Mouse (Mus musculus) ovary, postnatal 10 days (tissue): ENCODE data around the gene Lrrfip1.

Experiments used
- DNase-seq: peaks from one replicate; pipeline ENCODE4 v3.0.0; 2022; ENCODE audit warnings: low spot score

The Lrrfip1 gene

DNA sequence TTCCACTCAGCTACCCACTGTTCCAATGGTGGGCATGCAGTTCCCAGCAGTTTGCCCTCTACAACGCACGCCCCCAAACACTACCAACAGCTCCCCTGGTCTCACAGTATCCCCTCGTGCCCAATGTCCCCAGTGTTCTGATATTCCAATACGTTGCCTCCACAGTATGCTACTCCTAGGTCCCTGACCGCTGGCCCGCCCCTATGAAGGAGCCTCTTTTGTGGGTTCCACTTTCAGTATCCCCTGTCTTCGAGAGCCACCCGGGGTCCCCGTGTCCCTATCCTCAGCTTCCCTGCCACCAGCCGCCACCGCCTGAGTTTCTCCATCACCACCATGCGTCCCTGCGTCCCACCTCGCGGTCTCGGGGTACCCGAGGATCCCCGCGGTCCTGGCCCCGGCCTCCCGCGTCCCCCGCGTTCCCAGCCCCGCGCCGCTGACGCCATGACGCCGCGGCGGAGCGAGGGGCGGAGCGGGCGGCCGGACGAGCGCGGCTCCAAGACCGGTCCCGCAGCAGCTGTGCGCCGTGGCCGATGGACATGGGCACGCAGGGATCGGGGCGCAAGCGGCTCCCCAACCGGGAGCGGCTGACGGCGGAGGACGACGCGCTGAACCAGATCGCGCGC, at the start of gene Lrrfip1:
Lrrfip1 (plus strand) TSS at position 470 of the 623 bp plus-strand sequence.
- peak; percentile 54 for DNase-seq

DNA sequence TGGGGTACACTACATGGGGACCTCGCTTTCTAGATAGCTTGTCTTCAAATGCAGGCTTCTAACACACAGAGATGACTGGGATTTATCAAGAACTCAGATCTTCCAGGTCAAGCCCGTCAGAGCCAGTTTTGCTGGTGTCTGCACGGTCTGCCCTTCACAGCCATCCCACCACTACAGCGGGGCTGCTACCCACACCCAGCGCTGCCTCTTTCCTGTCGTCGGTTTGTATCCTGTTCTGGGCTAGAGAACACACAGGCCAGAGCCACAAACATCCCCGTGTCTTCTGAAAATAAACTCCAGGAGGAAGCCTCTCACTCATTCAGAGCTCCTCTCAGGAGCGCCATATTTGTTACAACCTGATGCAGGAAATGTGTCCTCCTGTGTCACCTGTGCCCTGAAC, 49.2 kb upstream of the Lrrfip1 start:
- DNase-seq = no peak

DNA sequence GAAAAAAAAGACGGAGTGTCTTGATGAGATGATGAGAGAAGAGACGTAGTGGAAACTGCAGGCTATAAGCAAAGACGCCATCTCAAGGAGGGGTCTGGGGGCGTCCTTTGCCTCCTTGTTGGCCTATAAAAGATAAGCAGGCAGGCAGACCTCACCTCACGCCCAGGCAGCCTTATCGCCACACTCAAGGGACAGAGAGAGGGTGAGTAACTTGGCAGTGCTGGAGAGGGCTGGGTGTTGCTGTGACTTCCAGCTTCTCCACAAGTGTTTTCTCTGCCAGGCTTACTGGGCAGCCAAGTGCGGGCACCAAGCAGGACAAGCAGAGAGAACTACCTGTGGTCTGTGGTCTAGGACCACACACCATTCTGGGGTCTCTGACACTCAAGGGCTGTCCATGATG, 46.9 kb upstream of the Lrrfip1 start:
- DNase-seq = no peak

DNA sequence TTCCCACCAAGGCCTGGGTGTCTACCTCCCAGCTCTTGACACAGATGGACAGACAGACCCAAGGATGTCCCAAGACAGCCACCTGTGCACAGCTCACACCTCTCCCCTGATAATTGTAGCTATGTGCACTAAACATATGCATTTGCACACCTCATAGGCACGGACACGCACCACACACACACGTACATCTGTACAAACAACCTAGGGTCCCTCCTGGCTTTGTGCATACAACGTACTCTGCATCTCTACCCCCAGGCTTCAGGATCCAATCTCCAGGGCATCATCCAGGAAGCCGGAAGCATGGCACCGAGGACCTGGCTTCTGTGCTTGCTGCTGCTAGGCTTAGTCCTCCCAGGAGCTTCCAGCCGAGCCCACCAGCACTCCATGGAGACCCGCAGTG, 45.7 kb upstream of the Lrrfip1 start, which contains the start of gene Prlh:
Prlh (plus strand) TSS at position 301 of the 400 bp plus-strand sequence.
- DNase-seq = no peak

DNA sequence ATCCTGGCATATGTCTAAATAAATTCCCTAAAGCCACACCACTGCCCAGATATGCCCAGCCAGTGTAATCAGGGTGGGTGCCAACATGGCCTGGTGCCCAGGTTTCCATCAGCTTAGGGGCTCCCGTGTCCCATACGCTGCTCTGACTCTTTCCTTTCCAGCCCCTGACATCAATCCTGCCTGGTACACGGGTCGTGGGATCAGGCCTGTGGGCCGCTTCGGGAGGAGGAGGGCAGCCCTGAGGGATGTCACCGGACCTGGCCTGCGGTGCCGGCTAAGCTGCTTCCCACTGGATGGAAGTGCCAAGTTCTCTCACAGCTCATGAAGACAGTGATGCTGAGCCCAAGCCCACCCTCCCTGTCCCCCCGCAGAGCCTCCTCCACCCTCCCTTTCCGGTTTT, 44.8 kb upstream of the Lrrfip1 start:
- no peak for DNase-seq

DNA sequence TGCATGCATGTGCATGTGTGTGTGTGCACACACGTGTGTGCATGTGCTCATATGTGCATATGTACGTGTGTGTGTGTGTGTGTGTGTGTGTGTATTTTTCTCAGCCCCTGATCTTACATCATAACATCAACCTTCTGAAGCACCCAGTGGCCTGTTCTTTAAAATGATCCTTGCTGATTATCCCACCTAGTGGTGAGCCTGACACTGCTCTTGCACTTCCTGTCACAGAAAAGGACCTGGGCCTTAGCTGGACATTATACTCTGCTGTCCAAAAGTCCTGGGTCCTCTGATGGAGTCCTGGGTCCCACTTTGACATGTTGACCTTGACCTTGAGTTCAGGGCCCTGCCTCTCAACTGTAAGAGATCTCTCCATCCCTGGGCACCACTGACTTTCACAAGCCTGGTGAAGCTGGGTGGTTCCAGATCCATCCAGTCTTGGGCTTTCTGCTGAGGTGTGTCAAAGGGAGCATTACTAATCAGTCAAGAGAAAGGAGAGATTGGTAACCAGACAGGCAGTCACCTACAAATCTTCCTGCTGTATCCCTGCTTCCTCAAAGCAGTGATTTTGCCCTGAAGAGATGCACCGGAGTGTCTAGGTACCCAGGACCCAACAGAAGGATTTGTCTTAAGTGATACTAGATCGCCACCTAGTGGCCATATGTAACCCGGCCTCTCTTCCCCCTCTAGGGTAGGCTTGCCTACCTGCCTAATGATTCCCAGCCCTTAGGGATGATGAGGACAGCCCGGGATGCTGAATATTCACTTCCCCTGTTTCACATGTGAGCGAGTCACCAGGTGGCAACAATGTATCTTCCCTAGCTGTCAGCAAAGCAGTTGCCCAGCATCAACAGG, 42.1 kb upstream of the Lrrfip1 start:
- DNase-seq = no peak

DNA sequence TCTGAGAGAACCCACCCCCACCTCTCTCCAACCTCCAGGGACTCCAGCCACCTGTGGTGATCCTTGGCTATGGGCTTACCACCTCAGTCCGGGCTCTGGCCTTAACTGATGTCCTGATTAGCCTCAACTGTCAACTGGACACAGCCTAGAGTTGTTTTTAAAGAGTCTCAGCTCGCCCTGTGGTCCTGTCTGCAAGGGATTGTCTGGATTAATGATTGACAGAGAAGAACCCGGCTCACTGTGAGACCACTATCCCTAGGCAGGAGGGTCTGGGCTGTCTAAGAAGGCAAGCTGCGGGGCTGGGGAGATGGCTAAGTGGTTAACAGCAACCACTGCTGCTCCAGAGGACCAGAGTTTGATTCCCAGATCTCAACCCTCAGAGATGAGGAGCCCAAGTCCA, 36.0 kb upstream of the Lrrfip1 start:
- DNase-seq = no peak

DNA sequence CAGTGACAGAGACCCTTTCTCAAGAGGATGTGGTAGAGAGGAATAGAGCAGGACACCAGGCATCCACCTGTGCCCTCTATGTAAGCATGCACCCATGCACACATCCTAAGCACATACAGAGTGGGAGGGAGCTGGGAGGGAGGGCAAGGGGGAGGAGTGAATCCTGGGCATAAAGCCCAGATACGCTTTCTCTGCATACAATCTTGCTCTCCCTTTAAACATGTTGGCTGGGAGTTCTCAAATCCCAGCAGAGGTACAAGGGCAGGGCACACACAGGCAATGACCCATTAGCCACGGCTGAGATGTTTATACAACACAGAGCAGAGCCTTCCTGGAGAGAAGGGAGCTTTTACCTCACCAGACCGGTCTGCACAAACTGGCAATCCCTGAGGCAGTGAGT, 35.5 kb upstream of the Lrrfip1 start:
- no peak for DNase-seq

DNA sequence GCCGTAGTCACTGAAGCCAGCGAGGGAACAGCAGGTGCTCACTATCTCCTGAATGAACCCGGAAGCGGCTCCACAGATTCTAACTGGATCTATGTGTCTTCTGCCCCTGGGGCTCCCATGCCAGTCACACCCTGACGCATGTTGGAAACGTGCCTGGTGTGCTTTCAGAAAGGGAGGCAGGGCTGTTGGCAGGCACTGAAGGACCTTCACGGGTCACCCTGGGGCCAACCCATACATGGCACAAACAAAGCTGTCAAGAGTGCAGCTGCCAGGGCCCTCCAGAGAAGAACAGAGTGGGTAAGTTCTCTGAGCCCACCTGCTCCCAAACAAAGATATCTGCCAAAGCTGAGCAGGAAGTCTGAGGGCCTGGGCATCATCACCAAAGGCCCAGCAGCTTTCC, 31.0 kb upstream of the Lrrfip1 start:
- DNase-seq = no peak

DNA sequence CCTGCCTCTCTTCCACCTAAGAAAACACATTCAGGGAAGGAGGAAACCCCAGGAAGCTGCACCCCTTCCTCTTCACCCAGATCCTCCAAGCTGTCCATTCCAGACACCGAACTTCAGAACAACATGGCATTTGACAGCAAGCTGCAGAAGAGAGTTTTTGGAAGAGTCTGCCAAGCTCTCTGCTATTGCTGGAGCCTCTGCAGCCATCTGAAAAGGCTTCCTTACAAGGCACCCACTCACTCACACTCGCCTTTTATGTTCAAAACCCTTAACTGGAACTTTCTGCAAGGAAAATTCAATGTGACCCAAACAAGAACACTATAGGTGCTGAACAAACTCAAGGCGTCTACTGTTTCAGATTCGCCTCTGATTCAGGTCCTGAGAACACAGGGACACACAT, 29.9 kb upstream of the Lrrfip1 start:
- DNase-seq = no peak

DNA sequence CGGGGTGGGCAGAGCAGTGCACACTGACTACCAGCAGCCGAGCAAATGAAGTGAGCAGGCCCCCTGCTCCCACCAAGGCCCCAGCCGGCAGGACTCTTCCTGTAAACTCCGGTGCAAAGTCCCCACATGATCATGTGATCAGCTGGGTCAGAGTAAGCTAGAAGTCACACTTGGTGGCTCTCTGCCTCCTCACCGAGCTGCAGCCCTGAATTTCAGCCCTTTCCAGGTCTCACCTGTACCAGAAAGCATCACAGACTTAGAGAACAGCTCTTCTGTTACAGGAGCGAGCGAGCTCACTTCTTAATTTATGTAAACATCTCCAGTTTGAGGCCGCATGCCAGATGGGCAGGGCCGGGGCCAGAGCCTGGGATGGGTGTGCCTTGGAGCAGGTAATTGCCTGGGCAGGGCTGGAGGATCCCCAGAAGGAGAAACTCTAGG, 29.2 kb upstream of the Lrrfip1 start, which contains the start of gene Rab17:
Rab17 (minus strand) TSS at position 315 of the 438 bp plus-strand sequence.
- DNase-seq = no peak

DNA sequence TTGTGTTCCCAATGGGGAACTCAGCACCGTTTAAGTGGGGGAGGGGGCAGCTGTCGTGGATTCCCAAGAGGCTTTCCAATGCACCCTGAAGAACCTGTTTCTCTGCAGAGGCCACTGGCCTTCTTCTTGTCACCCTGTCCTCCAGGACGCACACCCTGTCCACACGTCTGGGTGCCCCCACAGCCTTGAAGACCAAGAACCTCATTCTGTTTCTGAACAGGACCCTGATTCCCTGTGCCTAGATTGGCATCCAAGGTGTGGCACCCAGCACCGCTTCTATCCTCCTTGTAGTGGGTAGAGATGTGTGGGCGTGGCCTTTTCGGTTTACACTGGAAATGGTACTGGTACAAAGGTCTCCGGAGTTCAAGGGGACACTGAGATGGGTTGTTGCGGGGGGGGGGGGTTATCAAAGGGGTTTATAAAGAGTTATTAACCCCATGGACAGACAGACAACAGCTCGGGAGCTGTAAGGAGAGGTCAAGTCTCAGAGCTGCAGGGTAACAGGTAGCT, 28.6 kb upstream of the Lrrfip1 start:
- no peak for DNase-seq

DNA sequence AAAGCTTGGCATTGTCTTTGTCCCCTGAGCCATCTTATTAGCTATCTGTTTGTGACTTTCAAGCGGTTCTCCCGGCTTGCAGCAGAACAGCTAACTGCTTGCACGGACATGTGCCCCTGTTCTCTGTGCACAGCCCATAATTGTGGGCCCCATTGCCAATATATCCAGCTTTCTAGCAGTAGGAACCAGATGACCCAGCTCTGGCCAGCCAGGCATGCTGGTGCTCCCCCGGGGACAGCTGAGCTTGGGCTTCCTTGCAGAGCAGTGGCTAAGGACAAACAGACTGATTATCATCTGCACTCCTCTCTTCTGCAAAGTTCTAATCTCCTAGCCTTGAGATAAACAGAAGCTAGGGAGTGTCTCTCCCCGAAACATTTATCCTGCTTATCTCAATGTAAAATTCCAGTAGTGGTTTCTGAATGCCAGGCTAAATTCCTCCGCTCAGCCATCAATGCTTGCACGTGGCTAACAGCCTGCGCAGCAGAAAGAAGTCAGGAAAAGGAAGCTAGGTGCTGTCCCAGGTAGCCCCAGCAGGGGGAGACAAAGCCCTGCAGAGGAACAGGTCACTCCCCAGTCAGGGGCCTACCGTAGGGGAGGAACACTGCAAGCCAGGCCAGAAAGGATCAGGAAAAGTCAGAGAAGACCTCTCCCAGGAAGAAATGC, 25.5 kb upstream of the Lrrfip1 start:
- peak; percentile 96 for DNase-seq

DNA sequence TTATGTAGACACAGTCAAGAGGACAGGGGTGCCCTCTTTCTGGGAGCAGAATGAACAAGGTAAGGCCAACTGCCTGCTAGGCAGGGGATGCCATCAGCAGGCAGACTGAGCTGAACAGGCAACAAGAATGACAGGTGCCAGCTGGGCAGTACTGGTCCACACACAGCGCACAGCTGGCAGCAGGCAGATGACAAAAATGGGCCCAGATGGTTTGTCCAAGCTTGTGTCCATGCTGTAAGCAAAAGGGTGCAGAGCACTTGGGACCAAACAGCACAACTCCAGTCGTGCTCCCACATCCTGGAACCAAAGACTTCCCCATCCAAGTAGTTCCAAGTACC, 25.0 kb upstream of the Lrrfip1 start:
- DNase-seq = no peak

DNA sequence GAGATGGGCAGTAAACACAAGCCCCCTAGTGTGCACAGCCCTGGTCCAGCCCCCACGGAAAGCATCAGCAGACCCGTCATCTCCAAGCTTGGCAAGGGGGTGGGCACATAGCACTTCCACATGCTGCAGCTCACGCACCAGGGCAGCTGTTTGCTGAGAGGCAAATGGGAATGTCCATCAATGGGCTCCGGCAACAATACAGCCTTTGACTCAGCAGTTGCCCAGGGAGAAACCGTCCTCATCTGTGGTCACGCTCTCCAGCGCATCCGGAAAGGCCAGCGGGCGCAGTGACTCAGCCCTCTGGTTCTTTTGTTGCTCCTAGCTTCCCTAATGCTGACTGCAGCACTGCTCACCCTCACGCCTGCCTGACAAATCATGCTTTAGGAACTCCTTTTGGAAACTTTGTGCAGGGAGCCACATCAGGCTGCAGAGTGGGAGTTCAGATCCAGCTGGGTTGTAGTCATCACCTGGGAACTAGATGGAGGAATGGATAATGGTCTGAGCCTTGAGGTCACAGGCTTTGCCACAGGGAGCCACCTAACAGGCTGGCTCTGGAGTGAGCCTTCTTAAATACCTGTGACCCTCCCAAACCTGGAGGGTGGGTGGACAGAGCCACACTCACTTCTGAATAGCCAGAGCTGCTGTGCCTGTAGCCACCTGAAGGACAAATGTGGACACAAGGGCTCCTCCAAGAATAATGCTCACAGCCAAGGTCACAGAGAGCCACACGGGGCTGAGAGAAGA, 23.5 kb upstream of the Lrrfip1 start:
- DNase-seq = no peak

DNA sequence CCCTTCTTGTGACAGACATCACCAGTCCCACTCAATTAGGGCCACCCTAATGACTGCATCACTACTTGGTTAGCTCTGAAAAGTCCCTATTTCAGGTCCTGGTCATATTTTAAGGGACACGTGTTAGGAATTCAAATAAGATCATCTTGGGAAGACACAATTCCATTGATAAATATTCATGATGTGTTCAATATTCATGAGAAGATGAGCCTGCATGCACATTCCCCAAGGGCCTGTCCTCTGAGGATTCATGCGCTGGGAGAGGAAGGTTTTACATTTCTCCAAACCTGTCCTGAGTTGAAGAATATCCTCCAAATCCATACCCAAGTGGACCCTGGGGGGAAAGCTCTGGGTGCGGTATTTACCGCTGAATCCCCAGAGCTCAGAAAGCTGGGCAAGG, 22.6 kb upstream of the Lrrfip1 start:
- no peak for DNase-seq

DNA sequence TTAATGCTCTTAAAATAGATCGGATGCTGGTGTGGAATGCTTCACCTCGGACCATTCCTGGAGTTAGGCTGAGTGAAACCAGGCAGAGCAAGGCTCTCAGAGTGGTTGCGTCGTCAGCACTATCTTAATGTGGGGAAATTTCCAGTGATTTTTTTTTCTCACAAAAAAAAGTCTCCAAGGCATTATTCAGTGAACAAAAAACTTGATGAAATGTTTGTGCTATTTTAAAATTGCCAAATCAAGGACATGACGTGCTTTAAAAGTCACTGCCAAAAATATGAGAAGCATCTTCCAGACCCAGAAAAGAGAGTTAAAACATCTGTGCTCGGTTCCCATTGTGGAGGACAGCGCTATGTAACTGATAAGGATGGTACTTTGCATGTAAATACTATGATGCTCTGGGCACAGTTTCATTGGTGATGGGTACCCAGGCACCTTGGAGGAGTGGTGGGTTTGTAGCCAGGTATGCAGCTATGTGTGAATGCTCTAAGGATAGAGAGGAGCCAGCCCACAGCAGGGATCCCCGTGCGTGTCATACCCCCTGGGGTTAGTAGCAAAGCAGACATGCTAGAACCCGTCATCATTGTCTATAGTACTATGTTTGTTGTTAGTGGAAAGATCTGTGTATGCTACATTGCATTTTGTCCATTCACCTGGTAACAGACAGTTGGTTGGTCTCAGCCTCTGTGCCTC, 17.8 kb upstream of the Lrrfip1 start:
- DNase-seq = no peak

DNA sequence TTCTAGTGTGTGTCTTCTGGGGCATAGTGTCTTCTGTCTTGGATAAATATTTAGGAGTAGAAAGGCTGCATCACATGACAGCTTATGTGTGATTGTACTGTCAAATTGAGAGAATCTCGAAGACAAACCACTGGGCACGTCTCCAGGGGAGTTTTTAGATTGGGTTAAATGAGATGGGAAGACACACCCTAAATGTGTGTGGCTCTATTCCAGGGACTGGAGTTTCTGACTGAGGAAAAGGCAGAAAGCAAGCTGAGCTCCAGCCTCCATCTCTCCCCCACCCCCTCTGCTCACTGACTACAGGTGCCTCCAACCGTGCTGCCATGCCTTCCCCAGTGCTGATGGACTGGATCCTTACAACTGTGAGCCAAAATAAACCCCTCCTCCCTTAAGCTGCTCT, 17.2 kb upstream of the Lrrfip1 start:
- DNase-seq = no peak

DNA sequence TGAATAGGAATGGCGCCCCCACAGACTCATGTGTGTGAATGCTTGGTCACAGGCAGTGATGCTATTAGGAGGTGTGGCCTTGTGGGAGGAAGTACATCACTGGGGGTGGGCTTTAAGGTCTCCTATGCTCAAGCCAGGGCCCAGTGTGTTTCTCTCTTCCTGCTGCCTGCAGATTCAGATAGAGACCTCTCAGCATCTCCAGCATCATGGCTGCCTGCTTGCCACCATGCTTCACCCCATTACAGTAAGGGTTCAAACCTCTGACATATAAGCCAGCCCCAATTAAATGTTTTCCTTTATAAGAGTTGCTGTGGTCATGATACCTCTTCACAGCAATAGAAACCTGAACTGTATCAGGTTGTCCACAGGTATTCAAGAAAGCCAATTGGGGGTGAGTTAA, 2.6 kb upstream of the Lrrfip1 start:
- no peak for DNase-seq

DNA sequence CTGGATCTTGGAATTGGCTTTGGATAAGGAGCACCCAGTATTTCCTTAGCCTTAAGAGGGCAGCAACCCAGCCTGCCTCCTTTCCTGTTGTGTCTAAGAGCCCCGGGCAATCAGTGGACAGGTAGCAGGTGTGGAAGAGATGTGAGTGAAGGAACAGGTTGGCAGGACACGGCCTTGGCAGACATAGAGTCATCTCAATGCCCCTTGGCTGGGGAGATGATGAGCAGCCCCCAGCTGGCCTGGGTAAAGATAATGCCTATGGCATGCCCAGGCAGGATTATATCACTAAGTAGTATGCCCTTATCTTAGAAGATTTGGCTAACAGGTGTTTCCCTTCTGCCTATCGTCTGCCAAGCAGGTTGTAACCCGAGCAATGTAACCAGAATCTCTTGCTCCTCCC, 1.4 kb upstream of the Lrrfip1 start:
- no peak for DNase-seq

DNA sequence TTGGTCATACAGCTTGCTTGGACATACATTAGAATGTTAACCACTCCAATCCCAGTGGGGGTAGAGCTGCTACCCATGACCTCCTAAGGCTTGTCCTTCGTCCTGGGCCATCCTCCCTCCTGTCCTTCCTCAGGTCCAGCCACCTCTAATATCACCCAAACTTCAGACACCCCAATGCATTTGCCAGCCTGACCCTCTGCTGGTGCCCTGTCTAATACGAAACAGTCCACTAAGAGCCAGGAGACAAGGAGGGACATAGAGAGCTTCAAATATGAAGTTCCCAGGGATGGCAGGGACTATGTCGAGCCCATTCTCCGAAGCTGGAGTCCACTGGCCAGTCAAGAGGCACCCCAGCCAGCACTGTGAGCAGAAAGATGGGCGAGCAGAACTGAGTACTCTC, 896 bp upstream of the Lrrfip1 start:
- DNase-seq = no peak
